Mouse (Mus musculus): ENCODE data around the gene Cbll1. TPM values are rescaled to one million over a fixed set of nuclear protein-coding genes. Genes with fewer than 3 reads are reported as not detected.

Cbll1 gene
- total and polyA plus RNA-seq, 3 experiments: 5.7 to 111 (median 16.3) TPM

DNA sequence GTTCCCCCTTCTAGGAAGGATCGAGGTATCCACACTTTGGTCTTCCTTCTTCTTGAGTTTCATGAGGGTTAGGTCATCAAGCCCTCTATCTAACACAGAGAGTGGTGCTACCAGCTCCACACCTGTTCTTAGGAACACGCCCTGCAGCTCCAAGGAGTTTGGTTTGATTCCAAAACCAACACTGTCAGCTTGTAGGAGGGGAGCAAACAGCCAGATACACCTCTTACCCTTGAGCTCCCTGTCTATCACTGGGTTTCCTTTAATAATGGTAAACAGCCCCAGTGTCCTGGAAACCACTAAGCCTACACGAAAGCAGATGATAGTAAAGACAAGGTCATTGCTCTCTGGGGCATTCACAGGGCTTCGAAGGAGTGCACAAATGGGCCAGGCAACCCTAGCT, 40.9 kb downstream of the Cbll1 start:
- Histone ChIP-seq H3K27me3 (ENCODE audit: insufficient read depth, low read length) (peaks cover 14% of the 10 kb centered on the region), H3K36me3 (replicated peaks) (no peaks in the 10 kb centered on the region), H3K4me3 (ENCODE audit: low read depth, low read length) (no peak overlapping the region), H3K4me1 (ENCODE audit: insufficient read depth, low read depth, low read length) (no peaks in the 10 kb centered on the region), H3K9me3 (replicated peaks) (no peaks in the 10 kb centered on the region)
- no peak for ATAC-seq (ENCODE audit: extremely low read depth, insufficient number of reproducible peaks, low FRiP score, poor library complexity, severe bottlenecking)
- DNase-seq (ENCODE audit: low spot score): no peak
- TF ChIP-seq GATA2 (IDR thresholded peaks at IDR 0.05; ENCODE audit: borderline replicate concordance, low read depth, low read length) (no peak), TAL1 (conservative IDR thresholded peaks at IDR 0.05; ENCODE audit: low read depth, low read length) (no peak), POLR2AphosphoS5 (IDR thresholded peaks at IDR 0.05; ENCODE audit: insufficient replicate concordance, low read depth, low read length) (no peak), CTCF (IDR thresholded peaks at IDR 0.05; ENCODE audit: low read depth, low read length) (no peak), GATA1 (IDR thresholded peaks at IDR 0.05; ENCODE audit: borderline replicate concordance, low read length) (no peak)

DNA sequence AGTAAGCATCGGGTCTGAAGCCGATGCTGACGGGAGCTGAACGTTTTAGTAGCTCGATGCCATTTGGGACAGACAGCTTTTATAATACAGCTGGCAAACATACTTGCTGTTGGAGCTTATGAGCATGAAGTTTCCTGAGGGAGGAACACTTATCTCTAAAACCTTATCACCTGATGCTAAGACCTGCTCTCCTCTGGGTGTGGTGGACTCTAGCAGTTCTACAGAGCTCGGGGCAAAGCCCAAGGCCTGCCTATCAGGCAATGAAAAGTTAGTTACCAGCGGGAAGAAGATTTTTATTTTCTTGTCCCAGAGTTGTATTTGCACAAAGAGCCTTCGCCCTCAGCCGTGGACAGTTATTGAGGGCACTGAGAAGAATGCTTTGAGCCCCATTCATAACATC, 43.1 kb downstream of the Cbll1 start:
- ATAC-seq (ENCODE audit: extremely low read depth, insufficient number of reproducible peaks, low FRiP score, poor library complexity, severe bottlenecking): no peak
- Histone ChIP-seq H3K4me1 (ENCODE audit: insufficient read depth, low read depth, low read length) (no peaks in the 10 kb centered on the region), H3K36me3 (replicated peaks) (no peaks in the 10 kb centered on the region), H3K27me3 (ENCODE audit: insufficient read depth, low read length) (peaks cover 23% of the 10 kb centered on the region), H3K9me3 (replicated peaks) (no peaks in the 10 kb centered on the region), H3K4me3 (ENCODE audit: low read depth, low read length) (no peak overlapping the region)
- TF ChIP-seq POLR2AphosphoS5 (IDR thresholded peaks at IDR 0.05; ENCODE audit: insufficient replicate concordance, low read depth, low read length) (no peak), TAL1 (conservative IDR thresholded peaks at IDR 0.05; ENCODE audit: low read depth, low read length) (no peak), CTCF (IDR thresholded peaks at IDR 0.05; ENCODE audit: low read depth, low read length) (no peak), GATA1 (IDR thresholded peaks at IDR 0.05; ENCODE audit: borderline replicate concordance, low read length) (no peak), GATA2 (IDR thresholded peaks at IDR 0.05; ENCODE audit: borderline replicate concordance, low read depth, low read length) (no peak)
- DNase-seq (ENCODE audit: low spot score): no peak

DNA sequence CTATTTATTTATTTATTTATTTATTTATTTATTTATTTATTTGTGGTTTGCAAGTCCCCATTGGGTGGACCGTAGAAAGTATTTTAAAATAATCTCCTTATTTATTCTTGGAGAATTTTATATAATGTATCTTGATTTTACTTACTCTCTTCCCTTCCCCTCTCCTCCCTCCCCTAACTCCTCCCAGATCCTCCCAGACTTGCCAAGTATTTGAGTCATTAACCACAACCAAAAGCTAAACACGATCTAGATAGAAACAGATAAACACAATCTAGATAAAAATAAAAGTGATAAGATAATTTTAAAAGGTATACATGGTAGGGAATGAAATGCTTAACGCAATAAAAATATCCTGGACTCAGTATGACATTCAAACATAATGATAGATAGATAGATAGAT, 50.1 kb downstream of the Cbll1 start:
- no peak for DNase-seq (ENCODE audit: low spot score)
- Histone ChIP-seq H3K27me3 (ENCODE audit: insufficient read depth, low read length) (peaks cover 23% of the 10 kb centered on the region), H3K4me3 (ENCODE audit: low read depth, low read length) (no peak overlapping the region), H3K36me3 (replicated peaks) (no peaks in the 10 kb centered on the region), H3K4me1 (ENCODE audit: insufficient read depth, low read depth, low read length) (no peaks in the 10 kb centered on the region; the same call in 1 of the 2 replicates), H3K9me3 (replicated peaks) (no peaks in the 10 kb centered on the region)
- ATAC-seq (ENCODE audit: extremely low read depth, insufficient number of reproducible peaks, low FRiP score, poor library complexity, severe bottlenecking): no peak
- TF ChIP-seq GATA1 (IDR thresholded peaks at IDR 0.05; ENCODE audit: borderline replicate concordance, low read length): no peak
- no peak for TF ChIP-seq CTCF (IDR thresholded peaks at IDR 0.05; ENCODE audit: low read depth, low read length)
- no peak for TF ChIP-seq GATA2 (IDR thresholded peaks at IDR 0.05; ENCODE audit: borderline replicate concordance, low read depth, low read length)
- TF ChIP-seq POLR2AphosphoS5 (IDR thresholded peaks at IDR 0.05; ENCODE audit: insufficient replicate concordance, low read depth, low read length): no peak
- no peak for TF ChIP-seq TAL1 (conservative IDR thresholded peaks at IDR 0.05; ENCODE audit: low read depth, low read length)

DNA sequence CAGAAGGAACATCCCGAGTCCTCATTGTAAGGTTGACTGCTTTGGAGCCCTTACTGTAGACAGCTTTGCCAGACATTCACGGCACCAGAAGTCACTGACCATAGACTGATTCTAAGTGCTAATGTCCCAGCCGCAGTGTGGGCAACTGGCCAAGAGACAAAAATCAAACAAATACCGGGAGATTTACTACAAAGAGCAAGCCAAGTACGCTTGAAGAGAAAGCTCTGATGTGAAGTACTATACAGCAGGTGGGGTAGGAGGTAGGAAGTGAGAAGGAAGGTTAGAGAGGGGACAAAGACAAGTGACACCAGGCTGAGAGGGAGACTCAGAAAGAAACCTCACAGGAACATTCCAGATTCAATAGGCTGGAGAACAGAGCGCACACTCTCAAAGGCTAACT, 54.6 kb downstream of the Cbll1 start:
- Histone ChIP-seq H3K27me3 (ENCODE audit: insufficient read depth, low read length) (peaks cover 27% of the 10 kb centered on the region), H3K4me1 (ENCODE audit: insufficient read depth, low read depth, low read length) (no peaks in the 10 kb centered on the region; the same call in 1 of the 2 replicates), H3K36me3 (replicated peaks) (no peaks in the 10 kb centered on the region), H3K4me3 (ENCODE audit: low read depth, low read length) (no peak overlapping the region), H3K9me3 (replicated peaks) (no peaks in the 10 kb centered on the region)
- ATAC-seq (ENCODE audit: extremely low read depth, insufficient number of reproducible peaks, low FRiP score, poor library complexity, severe bottlenecking): no peak
- TF ChIP-seq TAL1 (conservative IDR thresholded peaks at IDR 0.05; ENCODE audit: low read depth, low read length) (no peak), POLR2AphosphoS5 (IDR thresholded peaks at IDR 0.05; ENCODE audit: insufficient replicate concordance, low read depth, low read length) (no peak), GATA2 (IDR thresholded peaks at IDR 0.05; ENCODE audit: borderline replicate concordance, low read depth, low read length) (no peak), CTCF (IDR thresholded peaks at IDR 0.05; ENCODE audit: low read depth, low read length) (no peak), GATA1 (IDR thresholded peaks at IDR 0.05; ENCODE audit: borderline replicate concordance, low read length) (no peak)
- DNase-seq (ENCODE audit: low spot score): no peak

DNA sequence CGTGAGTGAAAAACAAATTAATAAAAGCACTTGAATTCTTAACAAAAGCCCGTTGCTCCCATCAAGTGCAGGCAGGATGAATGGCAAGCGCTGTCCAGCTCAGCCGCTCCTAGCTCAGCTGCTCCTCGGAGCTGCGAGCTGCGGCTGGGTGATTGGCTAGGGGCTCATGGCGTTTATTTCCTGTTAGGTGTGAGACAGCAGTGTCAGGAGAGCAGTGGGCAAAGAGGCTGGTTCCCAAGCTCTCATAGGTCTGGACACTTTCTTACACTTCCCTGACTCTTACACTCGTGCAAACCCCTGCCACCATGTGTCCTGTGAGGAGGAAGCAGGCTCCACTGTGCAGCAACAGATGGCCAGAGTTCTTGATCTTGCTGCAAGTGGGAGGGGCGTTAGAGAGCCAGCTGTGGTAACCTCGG, 55.3 kb downstream of the Cbll1 start:
- no peak for TF ChIP-seq POLR2AphosphoS5 (IDR thresholded peaks at IDR 0.05; ENCODE audit: insufficient replicate concordance, low read depth, low read length)
- TF ChIP-seq TAL1 (conservative IDR thresholded peaks at IDR 0.05; ENCODE audit: low read depth, low read length): no peak
- TF ChIP-seq GATA2 (IDR thresholded peaks at IDR 0.05; ENCODE audit: borderline replicate concordance, low read depth, low read length): no peak
- TF ChIP-seq GATA1 (IDR thresholded peaks at IDR 0.05; ENCODE audit: borderline replicate concordance, low read length): no peak
- no peak for TF ChIP-seq CTCF (IDR thresholded peaks at IDR 0.05; ENCODE audit: low read depth, low read length)
- DNase-seq (ENCODE audit: low spot score): no peak
- no peaks in the 10 kb centered on the region; the same call in 1 of the 2 replicates for H3K4me1 ChIP-seq (ENCODE audit: insufficient read depth, low read depth, low read length)
- no peak for ATAC-seq (ENCODE audit: extremely low read depth, insufficient number of reproducible peaks, low FRiP score, poor library complexity, severe bottlenecking)
- H3K4me3 ChIP-seq (ENCODE audit: low read depth, low read length): no peak overlapping the region
- peaks cover 27% of the 10 kb centered on the region for H3K27me3 ChIP-seq (ENCODE audit: insufficient read depth, low read length)
- H3K36me3 ChIP-seq (replicated peaks): no peaks in the 10 kb centered on the region
- no peaks in the 10 kb centered on the region for H3K9me3 ChIP-seq (replicated peaks)

- Histone ChIP-seq H3K27me3 (ENCODE audit: insufficient read depth, low read length) (peaks cover 20% of the 10 kb centered on the region), H3K4me3 (ENCODE audit: low read depth, low read length) (no peak overlapping the region), H3K36me3 (replicated peaks) (no peaks in the 10 kb centered on the region), H3K4me1 (ENCODE audit: insufficient read depth, low read depth, low read length) (no peaks in the 10 kb centered on the region; the same call in 1 of the 2 replicates), H3K9me3 (replicated peaks) (no peaks in the 10 kb centered on the region)
- ATAC-seq (ENCODE audit: extremely low read depth, insufficient number of reproducible peaks, low FRiP score, poor library complexity, severe bottlenecking) (no peak), DNase-seq (ENCODE audit: low spot score) (no peak)
- no peak for TF ChIP-seq TAL1 (conservative IDR thresholded peaks at IDR 0.05; ENCODE audit: low read depth, low read length)
These were observed 59.8 kb downstream of the Cbll1 start for GRCm38 (mm10) chr12:31439612-31440011.

GRCm38 (mm10) chr12:31437791-31438190, 61.6 kb downstream of the Cbll1 start:
- H3K9me3 ChIP-seq (replicated peaks): no peaks in the 10 kb centered on the region
- ATAC-seq (ENCODE audit: extremely low read depth, insufficient number of reproducible peaks, low FRiP score, poor library complexity, severe bottlenecking) (no peak), DNase-seq (ENCODE audit: low spot score) (no peak)
- H3K27me3 ChIP-seq (ENCODE audit: insufficient read depth, low read length): peaks cover 9% of the 10 kb centered on the region; the same call in 1 of the 2 replicates
- no peaks in the 10 kb centered on the region for H3K36me3 ChIP-seq (replicated peaks)
- H3K4me3 ChIP-seq (ENCODE audit: low read depth, low read length): no peak overlapping the region
- H3K4me1 ChIP-seq (ENCODE audit: insufficient read depth, low read depth, low read length): no peaks in the 10 kb centered on the region
- TF ChIP-seq GATA1 (IDR thresholded peaks at IDR 0.05; ENCODE audit: borderline replicate concordance, low read length) (no peak), TAL1 (conservative IDR thresholded peaks at IDR 0.05; ENCODE audit: low read depth, low read length) (no peak), GATA2 (IDR thresholded peaks at IDR 0.05; ENCODE audit: borderline replicate concordance, low read depth, low read length) (no peak), POLR2AphosphoS5 (IDR thresholded peaks at IDR 0.05; ENCODE audit: insufficient replicate concordance, low read depth, low read length) (no peak), CTCF (IDR thresholded peaks at IDR 0.05; ENCODE audit: low read depth, low read length) (no peak)
